Mouse (Mus musculus) E14TG2a.4 (cell line): ENCODE results near the gene Nphp3.

Source experiments
- CTCF ChIP-seq: conservative IDR thresholded peaks from 2 replicates; pipeline ENCODE4 v1.5.1; 2014; ENCODE audit warnings: low read length
- NANOG ChIP-seq: IDR thresholded peaks from 2 replicates; pipeline ENCODE4 v1.6.1; 2014; ENCODE audit warnings: borderline replicate concordance, low read length, mixed read lengths
- POU5F1 ChIP-seq: IDR thresholded peaks from 2 replicates; pipeline ENCODE4 v1.6.1; 2014; ENCODE audit warnings: low read length, borderline replicate concordance

GRCm38 (mm10) chr9:104014526-104014925, 12.2 kb downstream of the Nphp3 start:
- TF ChIP-seq CTCF = no peak
- no peak for TF ChIP-seq POU5F1
- TF ChIP-seq NANOG = no peak
